Mouse (Mus musculus) heart, embryonic 13.5 days (tissue): ENCODE measurements at regions not wholly inside any gene's neighbourhood (a gene's known extent, or its start where the extent isn't known, plus 50 kb on each side); places are given as distances from the start of the nearest gene placed in this dataset.

Source experiments
- ATAC-seq: fragments of 200-750 bp; cut with Nextera tagmentation; 2 replicates; pipeline ENCODE4 v1.8.0; 2017; ENCODE audit warnings: moderate TSS enrichment; ENCODE audit not compliant: insufficient number of reproducible peaks, low FRiP score, low TSS enrichment; ENCODE audit errors: extremely low read depth
- H3K27ac ChIP-seq: fragments of 300-500 bp; sonication (generic); replicated peaks from 2 replicates; pipeline ENCODE4 v1.5.1; 2015; ENCODE audit warnings: moderate library complexity, mild to moderate bottlenecking, inconsistent platforms
- H3K27me3 ChIP-seq: fragments of 300-500 bp; sonication (generic); replicated peaks from 2 replicates; pipeline ENCODE4 v1.6.1; 2015; ENCODE audit warnings: mild to moderate bottlenecking, inconsistent platforms
- H3K36me3 ChIP-seq: fragments of 300-500 bp; sonication (generic); 2 replicates; pipeline ENCODE4 v1.6.1; 2015; ENCODE audit warnings: mild to moderate bottlenecking, inconsistent platforms
- H3K4me1 ChIP-seq: fragments of 300-500 bp; sonication (generic); 2 replicates; pipeline ENCODE4 v1.6.1; 2015; ENCODE audit warnings: inconsistent platforms
- H3K4me2 ChIP-seq: fragments of 300-500 bp; sonication (generic); 2 replicates; pipeline ENCODE4 v1.6.1; 2015; ENCODE audit warnings: inconsistent platforms, mild to moderate bottlenecking, moderate library complexity
- H3K4me3 ChIP-seq: fragments of 300-500 bp; sonication (generic); 2 replicates; pipeline ENCODE4 v1.5.1; 2015; ENCODE audit warnings: moderate library complexity, mild to moderate bottlenecking, inconsistent platforms
- H3K9ac ChIP-seq: fragments of 300-500 bp; sonication (generic); 2 replicates; pipeline ENCODE4 v1.6.1; 2015; ENCODE audit warnings: inconsistent platforms, mild to moderate bottlenecking, moderate library complexity
- H3K9me3 ChIP-seq: fragments of 300-500 bp; sonication (generic); 2 replicates; pipeline ENCODE4 v1.6.1; 2016; ENCODE audit warnings: inconsistent platforms
- WGBS: fragments of 180-500 bp; shearing (Covaris S2); methylation state at CpG from one replicate; pipeline ENCODE4 v1.1.7; 2015; ENCODE audit warnings: mixed read lengths; 5-methylcytosine and 5-hydroxymethylcytosine counted together

DNA sequence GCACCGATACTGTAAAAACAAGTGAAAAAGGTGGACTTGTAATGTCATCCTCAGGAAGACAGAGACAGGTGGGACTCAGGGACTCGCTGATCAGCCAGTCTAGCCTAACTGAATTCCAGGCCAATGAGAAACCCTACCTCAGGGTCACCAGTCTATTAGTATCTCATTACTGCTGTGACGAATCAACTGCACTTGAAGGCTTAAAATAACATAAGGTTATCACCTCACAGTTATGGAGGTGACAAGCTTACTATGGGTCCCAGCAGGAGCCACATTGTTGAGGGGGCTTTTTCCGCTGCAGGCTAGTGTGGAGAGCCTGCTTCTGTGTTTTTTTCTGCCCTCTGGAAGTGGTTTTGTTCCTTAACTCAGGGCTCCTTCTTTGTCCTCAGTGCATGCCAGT, 72.2 kb upstream of the Abca1 start:
- Histone ChIP-seq H3K4me2 (no peak overlapping the region), H3K9ac (no peak overlapping the region), H3K27me3 (no peaks in the 10 kb centered on the region), H3K9me3 (no peaks in the 10 kb centered on the region), H3K4me3 (no peak overlapping the region), H3K27ac (peak overlapping the region; percentile 65), H3K4me1 (peaks cover 17% of the 10 kb centered on the region), H3K36me3 (no peaks in the 10 kb centered on the region)
- no peak for ATAC-seq
- WGBS, result 36% methylated on average over 4 of the region's 4 CpGs

DNA sequence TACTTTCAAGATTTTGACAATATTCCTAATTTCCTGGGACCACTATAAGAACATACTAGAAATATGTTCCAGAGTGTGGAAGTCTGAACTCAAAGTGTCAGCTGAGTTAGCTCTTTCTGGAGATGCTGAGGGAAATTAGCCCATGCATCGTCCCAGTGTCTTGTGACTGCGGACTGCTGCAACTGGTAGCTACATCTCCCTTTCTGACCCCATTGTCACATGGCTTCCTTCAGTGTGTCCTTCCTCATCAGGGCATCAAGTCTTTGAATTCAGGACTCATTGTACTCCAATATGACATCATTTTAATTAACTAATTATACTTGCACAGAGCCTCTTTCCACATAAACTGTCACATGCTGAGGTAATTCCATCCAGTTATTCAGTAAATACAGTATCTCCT, 71.4 kb upstream of the Abca1 start:
- no peaks in the 10 kb centered on the region for H3K36me3 ChIP-seq
- no peak overlapping the region for H3K9ac ChIP-seq
- H3K4me3 ChIP-seq, result no peak overlapping the region
- H3K4me1 ChIP-seq, result peaks cover 17% of the 10 kb centered on the region
- H3K9me3 ChIP-seq, result no peaks in the 10 kb centered on the region
- H3K4me2 ChIP-seq, result no peak overlapping the region
- no peak overlapping the region for H3K27ac ChIP-seq
- ATAC-seq, result no peak
- 93% methylated on average over 2 of the region's 2 CpGs for WGBS
- H3K27me3 ChIP-seq, result no peaks in the 10 kb centered on the region

DNA sequence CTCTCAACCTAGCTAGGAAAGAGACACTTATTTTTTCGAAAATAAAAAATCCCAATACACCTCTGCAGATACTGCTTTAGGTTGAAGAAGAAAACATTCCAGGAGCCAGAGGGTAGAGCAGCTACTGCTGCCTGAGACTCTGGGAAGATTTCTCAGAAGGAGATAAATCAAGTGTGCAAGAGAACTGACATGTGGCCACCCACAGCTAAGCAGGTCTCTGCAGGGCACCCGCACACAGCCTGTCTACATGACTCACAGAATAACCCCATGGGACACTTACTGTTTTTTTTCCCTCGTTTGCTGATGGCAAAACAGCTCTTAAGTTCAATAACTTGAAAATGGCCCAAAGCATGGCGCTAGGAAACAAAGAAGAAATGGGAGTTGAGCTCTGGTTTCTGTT, 68.7 kb upstream of the Abca1 start:
- Histone ChIP-seq H3K36me3 (no peaks in the 10 kb centered on the region), H3K4me1 (peaks cover 17% of the 10 kb centered on the region), H3K4me3 (no peak overlapping the region), H3K9ac (no peak overlapping the region), H3K27ac (no peak overlapping the region), H3K9me3 (no peaks in the 10 kb centered on the region), H3K4me2 (no peak overlapping the region), H3K27me3 (no peaks in the 10 kb centered on the region)
- ATAC-seq, result no peak
- WGBS, result 58% methylated on average over 4 of the region's 4 CpGs

DNA sequence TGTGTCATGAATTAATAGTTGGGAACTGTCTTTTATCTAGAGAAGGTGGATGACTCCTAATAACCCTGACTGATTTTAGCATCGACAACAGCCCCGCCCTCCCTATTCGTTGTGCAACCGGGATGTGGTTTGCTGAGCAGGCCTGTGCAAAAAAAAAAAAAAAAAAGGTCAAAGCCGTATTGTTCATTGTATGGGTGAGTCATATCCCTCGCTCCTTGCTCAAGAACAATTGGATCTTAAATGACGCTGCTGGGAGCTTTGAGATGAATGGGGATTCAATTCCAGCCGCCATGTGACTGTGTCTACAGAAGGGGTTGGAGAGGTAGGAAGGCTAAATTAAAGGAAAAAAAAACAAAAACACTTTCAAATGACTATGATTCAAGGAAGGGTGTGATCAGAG, 68.1 kb upstream of the Abca1 start:
- no peaks in the 10 kb centered on the region for H3K27me3 ChIP-seq
- peaks cover 17% of the 10 kb centered on the region for H3K4me1 ChIP-seq
- H3K4me3 ChIP-seq, result no peak overlapping the region
- no peaks in the 10 kb centered on the region for H3K36me3 ChIP-seq
- H3K9ac ChIP-seq, result no peak overlapping the region
- ATAC-seq, result no peak
- H3K27ac ChIP-seq, result no peak overlapping the region
- WGBS, result 64% methylated on average over 8 of the region's 8 CpGs
- no peak overlapping the region for H3K4me2 ChIP-seq
- no peaks in the 10 kb centered on the region for H3K9me3 ChIP-seq

DNA sequence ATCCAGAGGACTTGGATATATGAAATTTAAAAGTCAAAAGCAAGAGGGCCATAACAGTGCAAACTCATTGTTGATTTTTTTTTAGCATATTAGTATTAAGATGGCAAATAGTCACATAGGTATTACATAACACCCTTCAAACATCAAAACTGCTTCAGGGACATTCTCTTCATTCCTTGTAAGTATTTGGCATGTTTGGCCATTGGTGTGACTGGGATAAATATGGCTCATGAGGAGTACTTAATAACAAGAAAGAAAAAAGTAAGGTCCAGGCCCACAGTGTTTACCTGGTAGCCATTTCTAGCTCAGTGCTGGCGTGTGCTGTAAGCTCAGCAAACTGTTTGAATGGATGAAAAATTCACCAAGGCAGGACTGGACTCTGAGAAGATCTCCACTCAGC, 67.4 kb upstream of the Abca1 start:
- H3K4me1 ChIP-seq, result peaks cover 10% of the 10 kb centered on the region
- H3K4me2 ChIP-seq, result no peak overlapping the region
- H3K27me3 ChIP-seq, result no peaks in the 10 kb centered on the region
- H3K9ac ChIP-seq, result no peak overlapping the region
- H3K27ac ChIP-seq, result no peak overlapping the region
- H3K36me3 ChIP-seq, result no peaks in the 10 kb centered on the region
- no peak for ATAC-seq
- H3K4me3 ChIP-seq, result no peak overlapping the region
- 63% methylated on average over 1 of the region's 1 CpGs for WGBS
- H3K9me3 ChIP-seq, result no peaks in the 10 kb centered on the region

DNA sequence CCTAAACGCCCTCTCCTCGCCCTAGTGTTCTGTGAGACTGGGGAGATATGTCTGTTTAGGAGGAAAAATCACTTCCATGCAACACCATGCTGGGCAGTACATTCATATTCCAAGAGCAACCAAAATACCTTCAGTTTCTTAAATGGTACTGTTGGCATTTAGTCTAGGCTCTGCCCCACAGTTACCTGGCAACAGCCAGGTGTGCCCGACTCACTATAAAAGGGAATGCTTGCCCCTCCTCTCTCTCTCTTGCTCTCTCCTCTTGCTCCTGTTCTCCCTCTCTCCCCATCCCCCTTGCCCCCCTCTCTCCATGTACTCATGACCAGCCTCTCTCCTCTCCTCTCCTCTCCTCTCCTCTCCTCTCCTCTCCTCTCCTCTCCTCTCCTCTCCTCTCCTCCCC, 66.7 kb upstream of the Abca1 start:
- no peak overlapping the region for H3K4me3 ChIP-seq
- H3K36me3 ChIP-seq, result no peaks in the 10 kb centered on the region
- peaks cover 4% of the 10 kb centered on the region; the same call in 1 of the 2 replicates for H3K4me1 ChIP-seq
- no peak overlapping the region for H3K9ac ChIP-seq
- H3K4me2 ChIP-seq, result no peak overlapping the region
- WGBS, result 77% methylated on average over 3 of the region's 3 CpGs
- no peak overlapping the region for H3K27ac ChIP-seq
- ATAC-seq, result no peak
- no peaks in the 10 kb centered on the region for H3K9me3 ChIP-seq
- no peaks in the 10 kb centered on the region for H3K27me3 ChIP-seq

DNA sequence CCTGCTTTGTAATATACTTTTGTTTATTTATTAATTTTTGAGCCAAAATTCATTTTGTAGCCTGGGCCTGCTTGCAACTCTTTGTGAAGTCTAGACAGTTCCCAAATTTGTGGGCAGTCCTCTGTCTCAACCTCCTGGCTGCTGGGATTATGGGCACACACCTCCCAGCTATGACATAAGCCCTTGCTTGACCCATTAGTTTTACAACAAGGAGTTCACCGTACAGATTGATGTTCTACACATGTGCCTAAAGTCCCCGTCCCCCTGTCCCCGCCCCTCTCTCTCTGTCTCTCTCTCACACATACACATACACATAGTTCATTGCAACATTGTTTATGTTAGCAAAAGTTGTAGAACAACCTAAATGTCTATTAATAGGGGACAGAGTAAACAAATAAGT, 63.7 kb upstream of the Abca1 start:
- H3K36me3 ChIP-seq, result no peaks in the 10 kb centered on the region
- WGBS, result 79% methylated on average over 3 of the region's 3 CpGs
- no peaks in the 10 kb centered on the region for H3K27me3 ChIP-seq
- no peak overlapping the region for H3K4me2 ChIP-seq
- H3K4me1 ChIP-seq, result peaks cover 14% of the 10 kb centered on the region
- no peak overlapping the region for H3K9ac ChIP-seq
- H3K27ac ChIP-seq, result no peak overlapping the region
- no peak for ATAC-seq
- no peaks in the 10 kb centered on the region for H3K9me3 ChIP-seq
- H3K4me3 ChIP-seq, result no peak overlapping the region

DNA sequence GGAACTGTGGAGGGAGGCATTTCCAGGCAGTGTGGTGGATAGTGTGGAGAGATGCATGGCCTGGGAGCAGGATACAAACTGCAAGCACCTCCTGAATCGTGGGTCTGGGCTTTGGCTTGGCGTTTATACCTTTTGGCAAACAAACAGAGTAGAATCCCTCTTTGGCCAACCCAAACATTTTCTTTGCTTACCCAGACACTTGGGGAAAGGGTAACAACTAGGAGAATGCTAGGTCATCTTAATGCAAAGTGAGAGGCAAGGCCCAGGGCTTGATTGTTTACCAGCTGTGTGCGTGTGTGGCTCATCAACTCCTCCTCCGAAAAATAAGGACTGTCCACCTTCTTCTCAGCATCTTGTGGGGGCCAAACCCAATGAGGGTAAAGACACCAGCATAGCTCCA, 61.1 kb upstream of the Abca1 start:
- H3K9ac ChIP-seq, result no peak overlapping the region
- no peaks in the 10 kb centered on the region for H3K27me3 ChIP-seq
- H3K4me2 ChIP-seq, result no peak overlapping the region
- peaks cover 26% of the 10 kb centered on the region for H3K4me1 ChIP-seq
- ATAC-seq, result no peak
- no peaks in the 10 kb centered on the region for H3K9me3 ChIP-seq
- WGBS, result 83% methylated on average over 4 of the region's 4 CpGs
- no peak overlapping the region for H3K4me3 ChIP-seq
- H3K27ac ChIP-seq, result no peak overlapping the region
- H3K36me3 ChIP-seq, result no peaks in the 10 kb centered on the region

DNA sequence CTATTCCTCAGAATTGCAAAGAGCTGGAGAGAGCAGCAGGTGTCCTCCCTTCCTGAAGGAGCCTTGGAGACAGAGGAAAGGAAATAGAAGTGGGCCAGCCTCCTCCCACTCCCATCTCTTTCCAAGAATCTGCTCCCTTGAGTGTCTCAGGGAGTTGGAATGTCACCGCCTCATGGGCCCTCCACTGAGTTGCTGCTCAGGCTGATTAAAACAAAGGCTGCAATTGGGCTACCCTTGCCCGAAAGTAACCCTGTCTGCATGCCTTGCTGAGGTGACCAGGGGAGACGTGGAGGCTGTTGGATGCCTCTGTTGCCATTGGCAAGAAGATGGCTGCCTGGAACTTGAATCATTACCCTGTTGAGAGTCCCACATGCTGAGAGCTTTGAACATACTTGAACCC, 59.7 kb upstream of the Abca1 start:
- 39% methylated on average over 3 of the region's 3 CpGs for WGBS
- H3K4me2 ChIP-seq, result no peak overlapping the region

DNA sequence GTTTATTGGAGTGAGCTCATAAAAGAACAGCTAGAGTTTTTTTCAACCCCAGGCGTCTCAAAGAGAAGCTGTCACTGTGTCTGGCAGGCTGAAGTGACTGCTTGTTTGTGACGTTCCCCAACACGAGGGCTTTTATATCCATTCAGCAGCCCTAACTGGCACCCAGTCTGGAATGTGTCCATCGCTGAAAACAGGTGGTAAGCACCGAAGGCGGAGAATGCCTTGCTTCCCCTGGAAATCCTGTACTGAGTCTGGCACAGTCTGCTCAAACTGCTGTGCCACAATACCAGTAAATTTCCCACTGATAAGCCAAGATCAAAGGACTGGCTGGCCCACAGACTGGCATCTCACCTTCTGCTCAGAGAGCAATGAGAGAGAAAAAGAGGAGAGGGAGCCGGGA, 59.1 kb upstream of the Abca1 start:
- Histone ChIP-seq H3K9me3 (no peaks in the 10 kb centered on the region), H3K27ac (peak overlapping the region; percentile 90), H3K4me3 (no peak overlapping the region), H3K27me3 (no peaks in the 10 kb centered on the region), H3K9ac (no peak overlapping the region), H3K4me2 (peak overlapping the region; percentile 92), H3K4me1 (peaks cover 26% of the 10 kb centered on the region), H3K36me3 (no peaks in the 10 kb centered on the region)
- WGBS, result 24% methylated on average over 7 of the region's 7 CpGs
- ATAC-seq, result no peak

More for the DNA sequence above, 59.7 kb upstream of the Abca1 start:
- no peak overlapping the region for H3K4me3 ChIP-seq
- H3K4me1 ChIP-seq, result peaks cover 26% of the 10 kb centered on the region
- no peaks in the 10 kb centered on the region for H3K36me3 ChIP-seq
- no peaks in the 10 kb centered on the region for H3K9me3 ChIP-seq
- no peak for ATAC-seq
- H3K27me3 ChIP-seq, result no peaks in the 10 kb centered on the region
- H3K27ac ChIP-seq, result 0 out of 2 replicates have a peak overlapping the region, but pooled peaks have one; percentile 90
- 0 out of 2 replicates have a peak overlapping the region, but pooled peaks have one; percentile 24 for H3K9ac ChIP-seq

DNA sequence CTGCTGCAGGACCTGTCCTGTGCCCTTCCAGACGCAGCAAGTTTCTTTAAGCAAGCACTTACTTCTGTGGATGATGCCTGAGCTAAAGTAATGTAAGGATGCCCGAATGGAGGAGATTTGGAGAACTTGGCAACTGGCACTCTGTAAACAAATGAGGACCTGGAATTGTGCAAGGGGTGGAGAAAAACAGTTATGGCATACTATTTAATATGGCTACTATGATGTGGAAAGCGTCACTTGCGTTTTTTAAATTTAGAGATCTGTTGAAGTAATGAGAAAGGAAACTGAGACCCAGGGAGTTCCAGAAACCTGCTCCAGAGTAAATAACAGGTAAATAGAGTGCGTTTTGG, 58.6 kb upstream of the Abca1 start:
- WGBS, result 36% methylated on average over 5 of the region's 5 CpGs
- H3K27ac ChIP-seq, result peak overlapping the region; percentile 90
- H3K27me3 ChIP-seq, result no peaks in the 10 kb centered on the region
- no peaks in the 10 kb centered on the region for H3K9me3 ChIP-seq
- H3K4me2 ChIP-seq, result peak overlapping the region; percentile 92
- ATAC-seq, result no peak
- H3K4me3 ChIP-seq, result peak overlapping the region; percentile 67
- peaks cover 26% of the 10 kb centered on the region for H3K4me1 ChIP-seq
- H3K36me3 ChIP-seq, result no peaks in the 10 kb centered on the region
- no peak overlapping the region for H3K9ac ChIP-seq

DNA sequence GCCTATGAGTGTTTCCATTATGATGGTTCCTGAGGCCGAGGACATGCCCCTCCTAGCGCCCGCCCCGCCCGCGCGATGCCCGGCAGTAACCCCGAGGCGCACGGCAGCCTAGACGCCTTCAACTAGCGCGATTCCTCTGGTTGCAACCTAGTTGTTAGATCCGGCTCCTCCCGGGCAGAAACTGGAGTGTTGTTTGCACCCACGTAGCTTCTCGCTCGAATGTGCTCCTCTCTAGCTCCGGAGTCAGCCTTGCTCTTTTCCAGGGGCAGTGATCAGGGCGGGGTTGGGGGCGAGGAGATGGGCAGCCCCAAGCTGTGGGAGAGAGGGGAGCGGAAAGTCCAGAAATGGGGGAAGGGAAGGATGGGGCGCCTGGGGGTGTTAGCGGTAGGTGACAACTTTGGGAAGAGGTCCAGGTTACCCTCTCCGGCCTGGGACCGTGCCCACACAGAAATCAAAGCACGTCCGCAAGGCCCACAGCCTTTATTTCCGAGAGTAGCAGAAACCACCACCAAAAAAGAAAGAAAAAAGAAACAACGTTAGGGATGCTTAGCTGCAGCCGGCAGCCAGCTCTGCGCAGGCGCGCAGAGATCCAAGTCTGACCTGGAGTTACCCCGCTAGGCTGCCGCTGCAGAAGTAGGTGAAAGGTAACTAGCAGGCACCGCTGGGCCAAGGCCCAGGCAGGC, 58.1 kb upstream of the Abca1 start:
- Histone ChIP-seq H3K9me3 (no peaks in the 10 kb centered on the region), H3K4me2 (peak overlapping the region; percentile 92), H3K4me1 (peaks cover 26% of the 10 kb centered on the region), H3K4me3 (peak overlapping the region; percentile 67), H3K27me3 (no peaks in the 10 kb centered on the region), H3K27ac (peak overlapping the region; percentile 90), H3K9ac (peak overlapping the region; percentile 81), H3K36me3 (no peaks in the 10 kb centered on the region)
- ATAC-seq, result peak; percentile 70
- 2% methylated on average over 38 of the region's 38 CpGs for WGBS
